Mouse (Mus musculus): ENCODE results near the gene Kif2c. TPM values are rescaled to one million over a fixed set of nuclear protein-coding genes. Genes with fewer than 3 reads are reported as not detected.

The Kif2c gene
- total RNA-seq, 2 experiments from 2014 or later, result not detected

DNA sequence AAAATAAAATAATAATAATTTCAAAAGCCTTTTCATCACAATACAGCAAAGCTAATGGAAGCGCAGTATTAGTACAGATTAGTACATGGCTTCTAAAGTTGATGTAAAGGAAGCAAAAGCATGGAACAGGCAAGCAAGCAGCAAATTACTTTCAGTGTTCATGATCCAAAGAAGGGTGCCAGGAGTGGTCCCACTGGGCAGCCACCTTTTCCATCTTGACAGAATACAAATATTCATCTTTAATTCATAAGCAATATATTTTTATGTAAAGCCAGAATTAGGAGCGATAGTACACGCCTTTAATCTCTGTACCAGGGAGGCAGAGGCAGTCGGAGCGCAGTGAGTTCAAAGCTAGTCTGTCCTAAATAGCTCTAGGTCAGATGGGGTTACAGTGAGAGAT lies 62.8 kb downstream of the Kif2c start:
- intact Hi-C loops (cut with DNase I), result loop anchor here (5.0 kb wide), 2 partner anchors 102 to 117 kb away; partner anchors contain the start of gene Eif2b3
- no peak for TF ChIP-seq CTCF (IDR thresholded peaks at IDR 0.05)
- no peak for DNase-seq
- Histone ChIP-seq H3K4me3 (peak overlapping the region; percentile 83), H3K27ac (peak overlapping the region; percentile 92)

DNA sequence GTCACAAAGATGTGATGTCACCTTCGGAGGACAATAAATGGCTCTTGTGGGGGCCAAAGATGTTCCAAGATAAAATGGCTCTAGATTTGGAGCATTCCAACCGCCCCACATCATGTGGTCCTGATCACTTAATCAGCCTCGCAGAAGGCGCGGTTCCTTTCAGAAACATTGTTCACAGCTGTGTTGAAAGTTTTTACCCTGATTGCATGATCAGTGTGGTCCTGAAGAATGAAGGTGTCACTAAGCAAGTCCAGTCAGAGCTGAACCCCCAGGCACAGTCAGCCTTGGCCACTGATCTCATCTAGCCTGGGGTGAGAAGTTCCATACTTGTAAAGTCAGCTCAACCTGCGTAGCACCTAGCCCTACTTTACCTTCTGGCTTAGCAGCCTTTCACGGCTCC lies 64.5 kb downstream of the Kif2c start:
- intact Hi-C loops (cut with DNase I), result no loop called here
- no peak for TF ChIP-seq CTCF (IDR thresholded peaks at IDR 0.05)
- Histone ChIP-seq H3K4me3 (no peak overlapping the region), H3K27ac (no peak overlapping the region)
- DNase-seq, result no peak

DNA sequence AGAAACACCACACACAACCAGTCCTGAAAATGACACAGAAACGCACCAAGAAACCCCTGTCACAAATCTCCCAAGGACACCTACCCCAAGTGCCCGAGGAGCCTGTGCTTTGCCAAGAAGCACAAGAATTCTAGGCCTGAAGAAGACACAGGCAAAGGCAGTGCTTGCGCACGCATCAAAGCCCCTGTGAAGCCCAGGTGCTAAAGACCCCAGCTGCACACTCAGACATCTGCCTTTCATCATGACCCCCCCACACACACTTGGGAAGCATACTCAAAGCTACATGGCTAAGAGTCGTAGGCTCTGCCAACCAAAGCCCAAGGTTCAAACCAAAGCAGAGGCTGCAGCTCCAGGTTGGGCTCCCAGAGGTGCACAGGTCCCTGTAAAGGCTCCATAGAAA lies 66.8 kb downstream of the Kif2c start:
- no peak overlapping the region for H3K4me3 ChIP-seq
- intact Hi-C loops (cut with DNase I), result no loop called here
- no peak for DNase-seq
- H3K27ac ChIP-seq, result no peak overlapping the region
- TF ChIP-seq CTCF (IDR thresholded peaks at IDR 0.05), result no peak

DNA sequence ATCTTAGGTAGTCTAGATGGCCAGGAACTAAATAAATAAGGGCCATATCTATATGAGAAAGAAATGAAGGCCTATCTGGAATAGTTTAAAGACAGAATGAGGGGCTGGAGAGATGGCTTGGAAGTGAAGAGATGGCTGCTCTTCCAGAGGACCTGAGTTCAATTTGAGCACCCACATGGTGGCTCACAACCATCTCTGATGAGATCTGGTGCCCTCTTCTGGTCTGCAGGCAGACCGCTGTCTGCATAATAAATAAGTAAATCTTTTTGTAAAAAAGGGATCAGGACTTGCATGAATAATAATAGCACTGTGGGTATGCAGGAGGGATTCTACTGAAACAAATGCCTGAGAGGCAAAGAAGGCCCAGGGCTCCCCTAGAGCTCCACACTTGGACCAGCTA lies 69.2 kb downstream of the Kif2c start:
- no peak overlapping the region for H3K4me3 ChIP-seq
- no peak for TF ChIP-seq CTCF (IDR thresholded peaks at IDR 0.05)
- H3K27ac ChIP-seq, result no peak overlapping the region
- intact Hi-C loops (cut with DNase I), result no loop called here
- DNase-seq, result no peak

DNA sequence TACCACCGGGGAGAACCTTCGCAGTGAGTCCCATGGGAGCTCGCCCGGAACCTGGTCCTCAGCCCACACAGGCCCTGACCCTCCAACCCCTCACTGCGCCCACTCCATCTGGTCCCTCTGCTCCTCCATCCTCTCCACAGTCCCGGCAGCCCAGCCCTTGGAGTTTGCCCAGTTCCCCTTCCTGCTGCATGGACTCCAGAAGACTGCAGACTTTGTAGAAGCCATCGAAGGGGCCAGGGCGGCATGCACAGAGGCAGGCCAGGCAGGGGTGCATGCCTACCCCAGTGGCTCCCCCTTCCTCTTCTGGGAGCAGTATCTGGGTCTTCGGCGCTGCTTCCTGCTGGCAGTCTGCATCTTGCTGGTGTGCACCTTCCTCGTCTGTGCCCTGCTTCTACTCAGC lies 71.5 kb downstream of the Kif2c start:
- no peak for DNase-seq
- no peak for TF ChIP-seq CTCF (IDR thresholded peaks at IDR 0.05)
- intact Hi-C loops (cut with DNase I), result no loop called here
- H3K27ac ChIP-seq, result no peak overlapping the region
- H3K4me3 ChIP-seq, result no peak overlapping the region

DNA sequence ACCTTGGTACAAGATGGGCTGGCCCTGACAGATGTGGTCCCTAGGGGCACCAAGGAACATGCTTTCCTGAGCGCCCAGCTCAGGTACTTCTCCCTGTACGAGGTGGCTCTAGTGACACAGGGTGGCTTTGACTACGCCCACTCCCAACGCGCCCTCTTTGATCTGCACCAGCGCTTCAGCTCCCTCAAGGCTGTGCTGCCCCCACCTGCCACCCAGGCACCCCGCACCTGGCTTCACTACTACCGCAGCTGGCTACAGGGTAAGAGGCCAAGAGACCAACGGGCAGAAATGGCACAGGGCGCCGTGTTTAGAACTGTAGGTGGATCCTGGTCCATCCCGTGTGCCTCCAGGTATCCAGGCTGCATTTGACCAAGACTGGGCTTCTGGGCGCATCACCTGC lies 72.2 kb downstream of the Kif2c start:
- no peak overlapping the region for H3K4me3 ChIP-seq

More for the DNA sequence above, 72.2 kb downstream of the Kif2c start:
- TF ChIP-seq CTCF (IDR thresholded peaks at IDR 0.05), result no peak
- no peak overlapping the region for H3K27ac ChIP-seq
- intact Hi-C loops (cut with DNase I), result no loop called here
- no peak for DNase-seq

Small RNAs within 50 kb of the gene (microRNA-seq; reads per million reads assigned to microRNA genes)
- not detected for gene Gm22398

Other genes starting within 250 kb of the Kif2c start
- 10 to 100 TPM; 59.1 to 69.1 TPM for gene Urod, start 188.2 kb downstream of the Kif2c start, total RNA-seq (2021)
- gene Hectd3, start 187.3 kb downstream of the Kif2c start, total RNA-seq (2021), result 10 to 100 TPM; 13.8 to 15.3 TPM
- gene Eif2b3, start 163.2 kb downstream of the Kif2c start, total RNA-seq (2021), result 10 to 100 TPM; 22.2 to 23.2 TPM
- gene Ptch2, start 86.6 kb downstream of the Kif2c start, total RNA-seq (2021), result under 1 TPM; 0.22 to 0.54 TPM
- 1 to 10 TPM; 2.3 to 2.5 TPM for gene Btbd19, start 56.9 kb downstream of the Kif2c start, total RNA-seq (2021)
- not detected for gene Tctex1d4, start 55.8 kb downstream of the Kif2c start, total RNA-seq (2021)
- gene Plk3, start 48.7 kb downstream of the Kif2c start, total RNA-seq (2021), result under 1 TPM; 0.73 to 0.74 TPM
- 100 to 1,000 TPM; 527 to 622 TPM for gene Rps8, start 26.4 kb downstream of the Kif2c start, total RNA-seq (2021)
- gene Tmem53, start 69.3 kb upstream of the Kif2c start, total RNA-seq (2021), result 1 to 10 TPM; 2.7 to 6.6 TPM
- not detected for gene Armh1, start 69.5 kb upstream of the Kif2c start, total RNA-seq (2021)

All from gastrocnemius, adult 2 months (tissue).